Mouse (Mus musculus) G1E (cell line): ENCODE measurements around the gene Neurl2. TPM values are rescaled to one million over a fixed set of nuclear protein-coding genes. Genes with fewer than 3 reads are reported as not detected.
A peak's percentile ranks its signal among the peaks of the same experiment; 100 is the strongest.
"Not testable (repeated sequence)": the region's sequence is repeated elsewhere in the genome, so short reads cannot be mapped to it uniquely, and the experiment has no call there.

Experiments used
- ATAC-seq: 2 replicates; pipeline ENCODE4 v1.8.0; 2016; ENCODE audit warnings: mild to moderate bottlenecking; ENCODE audit not compliant: insufficient number of reproducible peaks, poor library complexity, low FRiP score, severe bottlenecking; ENCODE audit errors: extremely low read depth
- DNase-seq: peaks from one replicate; pipeline ENCODE4 v3.0.0; 2012; ENCODE audit warnings: low spot score
- H3K27me3 ChIP-seq: 2 replicates; pipeline ENCODE4 v1.6.1; 2012; ENCODE audit warnings: mild to moderate bottlenecking, low read length, inconsistent platforms; ENCODE audit not compliant: insufficient read depth
- H3K36me3 ChIP-seq: replicated peaks from 2 replicates; pipeline ENCODE3; 2012; ENCODE audit warnings: mild to moderate bottlenecking, inconsistent platforms
- H3K4me1 ChIP-seq: 2 replicates; pipeline ENCODE4 v1.6.1; 2012; ENCODE audit warnings: low read depth, low read length, inconsistent platforms, mixed read lengths; ENCODE audit not compliant: insufficient read depth
- H3K4me3 ChIP-seq: 2 replicates; pipeline ENCODE4 v1.5.1; 2012; ENCODE audit warnings: low read depth, mild to moderate bottlenecking, inconsistent platforms, low read length, moderate library complexity, mixed read lengths
- H3K9me3 ChIP-seq: replicated peaks from 2 replicates; pipeline ENCODE4 v1.6.1; 2012; ENCODE audit warnings: inconsistent platforms
- CTCF ChIP-seq: IDR thresholded peaks from 2 replicates; pipeline ENCODE4 v1.5.1; 2012; ENCODE audit warnings: low read depth, low read length, inconsistent platforms, mixed read lengths
- GATA1 ChIP-seq: IDR thresholded peaks from 2 replicates; pipeline ENCODE4 v1.6.1; 2012; ENCODE audit warnings: borderline replicate concordance, low read length, inconsistent platforms, mixed read lengths
- GATA2 ChIP-seq: IDR thresholded peaks from 2 replicates; pipeline ENCODE4 v1.6.1; 2012; ENCODE audit warnings: low read depth, low read length, inconsistent platforms, borderline replicate concordance
- POLR2AphosphoS5 ChIP-seq: IDR thresholded peaks from 2 replicates; pipeline ENCODE4 v1.6.1; 2012; ENCODE audit warnings: low read depth, low read length, inconsistent platforms; ENCODE audit not compliant: insufficient replicate concordance
- TAL1 ChIP-seq: conservative IDR thresholded peaks from 2 replicates; pipeline ENCODE4 v1.6.1; 2012; ENCODE audit warnings: low read depth, low read length, inconsistent platforms, mixed read lengths
- polyA plus RNA-seq: library from polyadenylated mRNA; stranded (reverse); fragments of >175 nt; gene quantifications from 2 replicates; pipeline ENCODE4 v1.2.3, GENCODE M21; 2012
- total RNA-seq, 2 experiments: library from RNA; stranded (forward) in 1 of 2; stranded (reverse) in 1 of 2; fragments of 200-1000 nt in 1 of 2; fragments of >200 nt in 1 of 2; fragmentation: Nextera tagmentation in 1 of 2; gene quantifications; 2 replicates each; pipeline ENCODE4 v1.2.3; 2014 to 2017

Gene Neurl2
- total and polyA plus RNA-seq, 3 experiments = 0.10 to 0.27 TPM; not detected in 1

DNA sequence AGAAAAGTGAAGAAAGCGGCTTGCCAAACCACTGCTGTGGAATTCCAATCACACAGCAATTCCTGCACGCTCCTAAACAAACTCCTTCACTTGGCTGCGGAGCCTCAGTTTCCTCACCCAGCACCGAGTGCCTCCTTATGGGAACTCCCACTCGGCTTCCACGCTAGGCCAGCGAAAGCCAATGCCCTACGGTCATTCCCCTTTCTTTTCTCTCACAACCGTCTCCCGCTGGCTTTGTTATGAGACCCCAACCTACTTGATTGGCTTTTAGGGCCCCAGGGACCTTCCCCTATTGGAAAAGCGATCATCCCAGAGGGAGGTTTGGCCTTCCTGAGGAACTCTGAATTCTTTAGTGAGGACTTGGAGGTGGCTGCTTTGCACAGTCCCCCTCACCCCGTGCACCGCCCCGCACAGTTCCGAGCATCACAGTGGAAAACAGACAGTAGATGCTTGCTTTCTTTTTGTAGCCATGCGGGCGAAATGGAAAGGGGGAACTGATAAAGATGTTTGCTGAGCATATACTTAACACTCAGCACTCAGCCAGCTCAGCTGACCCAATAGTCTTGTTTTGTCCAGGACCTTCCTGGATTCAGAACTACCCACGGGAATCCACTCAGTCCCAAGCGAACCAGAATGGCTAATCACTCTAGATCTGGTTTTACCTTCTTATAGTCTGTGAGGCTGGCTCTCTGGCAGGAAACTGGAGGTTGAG, 24.7 kb upstream of the Neurl2 start:
- no peak for DNase-seq
- 0 out of 2 replicates have a peak, but pooled peaks cover 3% of the 10 kb centered on the region for H3K9me3 ChIP-seq
- peaks cover 57% of the 10 kb centered on the region for H3K27me3 ChIP-seq
- no peak for ATAC-seq
- no peak for TF ChIP-seq GATA1
- TF ChIP-seq TAL1 = no peak
- no peak for TF ChIP-seq GATA2
- TF ChIP-seq CTCF = no peak
- TF ChIP-seq POLR2AphosphoS5 = no peak
- H3K4me1 ChIP-seq = peaks cover 14% of the 10 kb centered on the region
- H3K4me3 ChIP-seq = no peak overlapping the region
- H3K36me3 ChIP-seq = no peaks in the 10 kb centered on the region

- Histone ChIP-seq H3K27me3 (peaks cover 63% of the 10 kb centered on the region), H3K36me3 (no peaks in the 10 kb centered on the region), H3K4me1 (peaks cover 14% of the 10 kb centered on the region), H3K4me3 (peak within 1 kb of the TSS; percentile 9; the same call in 1 of the 2 replicates), H3K9me3 (0 out of 2 replicates have a peak, but pooled peaks cover 3% of the 10 kb centered on the region)
- no peak for DNase-seq
- TF ChIP-seq CTCF (no peak), POLR2AphosphoS5 (no peak), GATA1 (no peak), TAL1 (no peak), GATA2 (no peak)
- no peak for ATAC-seq
Measured at GRCm38 (mm10) chr2:164857101-164857821, 24.0 kb upstream of the Neurl2 start, which contains the start of gene Pltp. Gene Pltp, minus strand, starts transcription at chr2:164857711.

DNA sequence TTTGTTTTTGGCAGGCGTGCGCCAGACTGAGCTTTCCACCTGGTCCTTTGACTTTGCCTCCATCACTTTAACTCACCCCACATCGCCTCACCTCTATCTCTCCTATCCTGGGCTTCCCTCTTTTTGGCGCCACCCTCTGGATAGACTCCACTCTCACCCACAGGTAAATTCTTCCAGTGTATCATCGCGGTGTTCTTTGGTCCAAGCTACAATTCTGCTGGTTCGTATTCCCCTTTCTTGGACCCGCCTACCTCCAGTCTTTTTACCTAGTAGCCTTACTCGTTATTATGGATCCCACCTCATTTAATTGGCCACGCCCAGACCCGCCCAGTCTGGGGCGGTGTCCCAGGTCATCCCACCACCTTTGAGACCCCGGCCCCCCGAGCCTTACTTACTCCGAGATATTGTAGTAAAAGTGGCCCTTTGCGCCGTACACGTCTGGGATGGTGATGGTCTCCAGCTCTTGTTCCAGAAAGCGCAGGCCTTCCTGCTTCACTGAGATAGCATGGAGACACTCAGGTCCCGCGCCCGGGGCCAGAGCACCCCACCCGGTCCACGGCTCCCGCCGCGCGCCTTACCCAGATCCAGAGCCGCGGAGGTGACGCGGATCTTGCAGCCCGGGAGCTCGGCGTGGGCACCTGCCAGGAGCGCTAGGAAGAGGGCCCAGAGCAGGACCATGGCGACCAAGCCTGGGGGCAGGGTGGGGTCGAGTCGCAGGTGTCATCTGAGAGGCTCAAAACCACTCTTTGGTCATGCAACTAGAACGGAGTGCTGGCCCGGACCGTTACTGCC, 23.2 kb upstream of the Neurl2 start:
- Histone ChIP-seq H3K9me3 (0 out of 2 replicates have a peak, but pooled peaks cover 3% of the 10 kb centered on the region), H3K4me1 (peaks cover 14% of the 10 kb centered on the region), H3K4me3 (peak overlapping the region; percentile 9; the same call in 1 of the 2 replicates), H3K36me3 (no peaks in the 10 kb centered on the region), H3K27me3 (peaks cover 66% of the 10 kb centered on the region)
- DNase-seq = no peak
- no peak for ATAC-seq
- no peak for TF ChIP-seq POLR2AphosphoS5
- TF ChIP-seq CTCF = no peak
- no peak for TF ChIP-seq TAL1
- no peak for TF ChIP-seq GATA2
- no peak for TF ChIP-seq GATA1

DNA sequence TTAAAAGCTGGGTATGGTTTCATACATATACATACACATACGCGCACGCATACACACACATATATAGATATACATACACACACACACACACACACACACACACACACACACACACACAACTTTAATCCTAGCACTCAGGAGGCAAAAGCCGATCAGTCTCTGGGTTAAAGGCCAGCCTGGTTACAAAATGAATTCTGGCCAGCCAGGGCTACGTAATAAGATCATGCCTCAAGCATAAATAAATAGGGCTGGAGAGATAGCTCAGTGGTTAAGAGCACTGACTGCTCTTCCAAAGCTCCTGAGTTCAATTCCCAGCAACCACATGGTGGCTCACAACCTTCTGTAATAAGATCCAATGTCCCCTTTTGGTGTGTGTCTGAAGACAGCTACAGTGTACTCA, 22.3 kb upstream of the Neurl2 start:
- H3K36me3 ChIP-seq, H3K9me3 ChIP-seq, H3K4me3 ChIP-seq, DNase-seq, ATAC-seq: not testable (repeated sequence)
- H3K4me1 ChIP-seq = peaks cover 14% of the 10 kb centered on the region
- H3K27me3 ChIP-seq = peaks cover 64% of the 10 kb centered on the region

DNA sequence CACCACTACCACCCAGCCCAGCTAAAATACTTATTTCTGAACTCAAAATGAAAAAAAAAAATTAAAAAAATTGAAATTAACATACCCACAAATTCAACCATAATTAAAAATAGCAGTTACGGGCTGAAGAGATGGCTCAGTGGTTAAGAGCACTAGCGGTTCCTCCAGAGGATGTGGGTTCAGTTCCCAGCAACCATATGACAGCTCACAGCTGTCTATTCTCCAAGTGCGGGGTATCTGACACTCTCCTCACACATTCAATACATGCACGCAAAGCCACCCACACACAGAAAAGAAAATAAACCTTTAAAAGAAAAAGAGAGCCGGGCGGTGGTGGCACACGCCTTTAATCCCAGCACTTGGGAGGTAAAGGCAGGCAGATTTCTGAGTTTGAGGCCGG, 16.8 kb upstream of the Neurl2 start:
- no peak overlapping the region for H3K4me3 ChIP-seq
- no peaks in the 10 kb centered on the region for H3K9me3 ChIP-seq
- H3K4me1 ChIP-seq = no peaks in the 10 kb centered on the region
- DNase-seq (no peak), ATAC-seq (no peak)
- H3K27me3 ChIP-seq = peaks cover 32% of the 10 kb centered on the region
- TF ChIP-seq TAL1 = no peak
- no peak for TF ChIP-seq GATA1
- no peak for TF ChIP-seq POLR2AphosphoS5
- no peak for TF ChIP-seq CTCF
- no peak for TF ChIP-seq GATA2
- no peaks in the 10 kb centered on the region for H3K36me3 ChIP-seq

DNA sequence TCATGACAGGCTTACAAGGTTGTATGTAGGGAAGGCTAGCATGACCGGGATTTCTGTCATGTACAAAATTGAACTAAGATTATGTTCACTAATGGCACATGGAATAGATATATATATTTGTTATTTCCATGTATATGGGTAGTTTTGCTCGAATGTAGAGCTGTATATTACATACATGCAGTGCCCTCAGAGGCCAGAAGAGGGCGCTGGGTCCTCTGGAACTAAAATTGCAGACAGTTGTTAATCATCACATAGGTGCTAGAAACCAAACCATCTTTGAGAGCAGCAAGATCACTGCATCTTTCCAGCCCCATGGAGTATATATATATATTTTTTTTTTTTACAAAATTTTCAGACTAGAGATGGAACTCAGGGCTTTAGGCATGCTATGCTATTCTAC, 12.5 kb upstream of the Neurl2 start:
- Histone ChIP-seq H3K9me3 (no peaks in the 10 kb centered on the region), H3K4me1 (no peaks in the 10 kb centered on the region), H3K27me3 (peaks cover 19% of the 10 kb centered on the region), H3K4me3 (no peak overlapping the region), H3K36me3 (no peaks in the 10 kb centered on the region)
- ATAC-seq = no peak
- no peak for DNase-seq
- no peak for TF ChIP-seq GATA2
